Mouse (Mus musculus): ENCODE data around the gene Etl4.

Etl4 gene

GRCm38 (mm10) chr2:20665309-20665971, 755.9 kb downstream of the Etl4 start:
- 47% methylated on average over 5 of the region's 5 CpGs for WGBS

GRCm38 (mm10) chr2:20666051-20666478, 756.5 kb downstream of the Etl4 start:
- 39% methylated on average over 2 of the region's 2 CpGs for WGBS

GRCm38 (mm10) chr2:20667876-20668275, 758.3 kb downstream of the Etl4 start:
- 95% methylated on average over 3 of the region's 3 CpGs for WGBS

- WGBS, result 80% methylated on average over 12 of the region's 12 CpGs
Measured at GRCm38 (mm10) chr2:20668276-20669030, 758.9 kb downstream of the Etl4 start.

GRCm38 (mm10) chr2:20669367-20669766, 759.8 kb downstream of the Etl4 start:
- WGBS, result 82% methylated on average over 4 of the region's 4 CpGs

- WGBS, result 71% methylated on average over 13 of the region's 13 CpGs
Measured at GRCm38 (mm10) chr2:20671546-20672255, 762.1 kb downstream of the Etl4 start.

- 96% methylated on average over 7 of the region's 7 CpGs for WGBS
Measured at GRCm38 (mm10) chr2:20672281-20672680, 762.7 kb downstream of the Etl4 start.

GRCm38 (mm10) chr2:20672803-20673603, 763.4 kb downstream of the Etl4 start:
- 54% methylated on average over 9 of the region's 9 CpGs for WGBS

GRCm38 (mm10) chr2:20676379-20676778, 766.8 kb downstream of the Etl4 start:
- WGBS, result 96% methylated on average over 3 of the region's 3 CpGs

- 54% methylated on average over 7 of the region's 7 CpGs for WGBS
Measured at GRCm38 (mm10) chr2:20678793-20679192, 769.2 kb downstream of the Etl4 start.

- 96% methylated on average over 6 of the region's 6 CpGs for WGBS
Measured at GRCm38 (mm10) chr2:20682203-20682602, 772.6 kb downstream of the Etl4 start.

GRCm38 (mm10) chr2:20689389-20689788, 779.8 kb downstream of the Etl4 start:
- WGBS, result 66% methylated on average over 3 of the region's 3 CpGs

GRCm38 (mm10) chr2:20692898-20693297, 783.3 kb downstream of the Etl4 start:
- WGBS, result 73% methylated on average over 3 of the region's 3 CpGs

- WGBS, result 88% methylated on average over 1 of the region's 1 CpGs
Measured at GRCm38 (mm10) chr2:20693772-20694171, 784.2 kb downstream of the Etl4 start.

GRCm38 (mm10) chr2:20697719-20698118, 788.1 kb downstream of the Etl4 start:
- 53% methylated on average over 1 of the region's 1 CpGs for WGBS

- whole genome bisulfite sequencing, result 84% methylated on average over 4 of the region's 4 CpGs
Measured at GRCm38 (mm10) chr2:20705110-20705509, 795.5 kb downstream of the Etl4 start.

GRCm38 (mm10) chr2:20710589-20710988, 801.0 kb downstream of the Etl4 start:
- WGBS, result 92% methylated on average over 7 of the region's 7 CpGs

GRCm38 (mm10) chr2:20711024-20711423, 801.4 kb downstream of the Etl4 start:
- 81% methylated on average over 2 of the region's 2 CpGs for WGBS

- WGBS, result 48% methylated on average over 4 of the region's 4 CpGs
Measured at GRCm38 (mm10) chr2:20719105-20719504, 809.5 kb downstream of the Etl4 start.

GRCm38 (mm10) chr2:20721098-20721497, 811.5 kb downstream of the Etl4 start:
- WGBS, result 93% methylated on average over 3 of the region's 3 CpGs

GRCm38 (mm10) chr2:20722165-20722991, 812.8 kb downstream of the Etl4 start:
- WGBS, result 11% methylated on average over 15 of the region's 15 CpGs
